Mouse (Mus musculus) kidney, adult 2 months (tissue): ENCODE results near the gene Wee2.

Experiments used
- CTCF ChIP-seq: fragments of 200-500 bp; conservative IDR thresholded peaks from 2 replicates; pipeline ENCODE4 v1.5.1; 2011; ENCODE audit warnings: low read depth, mild to moderate bottlenecking, control low read depth, low read length, moderate library complexity, mixed read lengths; ENCODE audit not compliant: insufficient read depth, insufficient read length
- POLR2A ChIP-seq: fragments of 200-500 bp; IDR thresholded peaks from one replicate; pipeline ENCODE4 v1.6.1; 2011; ENCODE audit warnings: low read depth, low read length, control low read depth

DNA sequence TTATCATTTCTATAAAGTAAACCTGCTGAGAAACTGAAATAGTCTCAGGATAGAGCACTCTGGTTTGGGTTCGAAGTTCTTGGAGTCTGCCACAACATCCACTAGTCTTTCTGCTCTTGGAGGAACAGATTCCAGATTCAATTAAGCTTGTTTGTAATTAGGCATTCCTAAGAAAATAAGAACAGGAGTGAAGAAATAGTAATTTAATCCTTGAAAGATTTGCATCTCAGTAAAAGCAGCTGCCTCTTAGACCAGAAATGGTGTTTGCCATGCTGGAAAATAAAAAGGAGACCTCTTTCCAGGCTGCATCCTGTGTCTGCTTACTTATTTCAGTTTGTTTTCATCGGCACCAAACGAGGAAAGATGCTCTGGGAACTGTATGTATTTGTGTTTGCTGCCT, 54.3 kb downstream of the Wee2 start, which contains the start of gene Tas2r108:
- TF ChIP-seq POLR2A (no peak), CTCF (no peak)
